Mouse (Mus musculus): ENCODE measurements around the gene Evi2b.
A peak's percentile ranks its signal among the peaks of the same experiment; 100 is the strongest.

The Evi2b gene

DNA sequence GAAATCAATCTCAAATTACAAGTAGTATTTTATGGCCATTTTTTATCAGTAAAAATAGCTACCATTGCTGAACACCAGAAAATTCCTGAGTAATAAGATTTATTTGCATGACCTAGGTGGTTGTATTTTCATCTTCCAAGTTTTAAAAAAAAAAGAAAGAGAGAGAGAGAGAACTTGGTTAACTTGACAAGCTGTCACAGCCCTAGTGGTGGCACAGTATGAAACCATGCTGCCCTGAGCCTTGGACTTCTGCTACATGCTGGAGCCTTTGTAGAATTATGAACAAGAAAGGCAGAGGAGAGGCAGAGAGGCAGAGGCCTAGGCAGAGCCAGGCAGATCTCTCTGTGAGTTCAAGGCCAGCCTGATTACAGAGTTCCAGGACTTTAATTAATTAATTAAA, 1.6 kb downstream of the Evi2b start:
- no peak for DNase-seq (ENCODE audit: low spot score)

- no peak for DNase-seq (ENCODE audit: low spot score)
These were observed 2.8 kb downstream of the Evi2b start for GRCm38 (mm10) chr11:79520772-79521171.

DNA sequence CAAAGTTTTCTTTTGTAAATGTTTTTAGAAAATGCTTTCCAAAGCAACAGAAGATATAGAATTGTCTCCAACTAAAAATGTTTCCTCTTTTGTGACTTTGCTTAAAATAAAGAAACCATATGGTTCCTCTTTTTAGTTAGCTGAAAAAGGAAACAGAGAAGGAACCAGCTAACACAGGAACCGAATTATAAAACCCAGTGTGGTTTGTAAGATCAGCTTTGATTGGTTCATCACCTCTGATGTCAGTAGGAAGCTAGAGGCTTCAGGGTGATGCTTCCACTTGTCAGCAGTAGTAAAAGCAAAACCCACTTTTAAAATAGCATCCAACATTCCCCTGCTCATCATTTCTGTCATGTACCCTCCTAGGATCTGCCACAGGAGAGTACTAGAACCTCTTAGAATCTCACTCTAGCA, 3.7 kb downstream of the Evi2b start:
- DNase-seq (ENCODE audit: low spot score) = peak; percentile 65

GRCm38 (mm10) chr11:79519299-79519698, 4.3 kb downstream of the Evi2b start:
- DNase-seq (ENCODE audit: low spot score) = no peak

GRCm38 (mm10) chr11:79515798-79516197, 7.8 kb downstream of the Evi2b start:
- no peak for DNase-seq (ENCODE audit: low spot score)

DNA sequence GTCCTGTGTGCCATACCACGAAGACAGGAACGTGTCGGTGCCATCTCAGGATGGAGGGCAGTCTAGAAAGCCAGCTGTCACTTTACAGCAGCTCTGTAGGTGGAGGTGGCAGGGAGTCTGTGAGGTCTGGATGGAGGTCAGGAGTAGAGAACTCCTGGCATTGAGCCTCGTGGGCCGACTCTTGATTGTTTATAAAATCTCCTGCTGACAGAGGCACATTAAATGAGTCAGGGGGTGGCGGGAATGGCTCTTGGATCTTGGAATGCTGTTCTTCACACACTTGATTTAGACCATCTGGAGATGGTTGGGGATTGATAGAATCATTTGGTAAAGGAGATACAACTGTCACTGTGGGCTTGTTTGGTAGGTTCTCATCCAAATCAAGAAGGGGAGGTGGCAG, 8.2 kb downstream of the Evi2b start:
- DNase-seq (ENCODE audit: low spot score) = no peak

- no peak for DNase-seq (ENCODE audit: low spot score)
These were observed 11.6 kb downstream of the Evi2b start for GRCm38 (mm10) chr11:79511970-79512369.

DNA sequence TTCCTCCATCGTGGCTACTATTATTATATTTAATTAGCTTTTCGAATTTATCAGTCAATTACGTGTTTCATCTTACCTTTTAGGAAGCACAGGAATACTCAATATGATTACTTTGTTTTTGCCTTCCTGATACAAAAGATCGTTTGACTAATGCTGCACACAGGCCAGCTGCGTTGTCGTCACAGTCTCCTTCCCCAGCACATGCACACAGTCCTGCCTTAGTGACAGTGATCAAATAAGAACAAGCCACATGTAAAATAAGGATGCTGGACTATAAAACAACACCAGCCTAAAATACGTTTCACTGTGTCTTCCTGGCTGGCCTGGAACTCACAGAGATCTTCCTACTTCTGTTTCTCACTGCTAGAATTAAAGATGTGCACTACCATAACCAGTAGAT, 19.1 kb downstream of the Evi2b start:
- DNase-seq (ENCODE audit: low spot score) = no peak

- DNase-seq (ENCODE audit: low spot score) = peak; percentile 65
These were observed 19.7 kb downstream of the Evi2b start, which contains the start of gene Omg for GRCm38 (mm10) chr11:79503845-79504244. TSS of gene Omg (minus strand) at chr11:79504084.

DNA sequence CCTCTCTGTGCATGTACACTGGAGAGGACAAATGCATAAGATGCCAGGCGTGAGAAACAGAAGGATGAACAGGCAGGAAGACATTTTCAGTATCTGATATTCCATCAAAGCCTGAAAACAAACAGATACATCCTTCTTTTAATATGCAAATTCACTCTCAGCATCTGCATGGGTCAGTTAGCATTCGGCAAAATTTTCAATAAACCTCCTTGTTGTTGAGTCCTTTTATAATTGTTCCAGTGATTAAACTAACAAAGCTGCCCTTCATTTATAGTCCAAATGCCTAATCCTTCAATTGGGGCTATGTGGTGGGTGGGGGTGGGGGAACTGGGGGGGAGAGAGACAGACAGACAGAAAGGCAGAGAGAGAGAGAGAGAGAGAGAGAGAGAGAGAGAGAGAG, 20.6 kb downstream of the Evi2b start:
- DNase-seq (ENCODE audit: low spot score) = no peak

GRCm38 (mm10) chr11:79494976-79495800, 28.4 kb downstream of the Evi2b start:
- DNase-seq (ENCODE audit: low spot score) = no peak

- DNase-seq (ENCODE audit: low spot score) = no peak
These were observed 38.8 kb downstream of the Evi2b start for GRCm38 (mm10) chr11:79484721-79485120.

GRCm38 (mm10) chr11:79483876-79484528, 39.6 kb downstream of the Evi2b start:
- DNase-seq (ENCODE audit: low spot score) = no peak

- DNase-seq (ENCODE audit: low spot score) = no peak
These were observed 40.2 kb downstream of the Evi2b start for GRCm38 (mm10) chr11:79483392-79483791.

- DNase-seq (ENCODE audit: low spot score) = no peak
These were observed 55.5 kb downstream of the Evi2b start for GRCm38 (mm10) chr11:79468097-79468496.

Measured in layer of hippocampus, adult 9-10 months (tissue).